Mouse (Mus musculus): ENCODE measurements at regions not wholly inside any gene's neighbourhood (a gene's known extent, or its start where the extent isn't known, plus 50 kb on each side); places are given as distances from the start of the nearest gene placed in this dataset.
"Not testable (repeated sequence)": the region's sequence is repeated elsewhere in the genome, so short reads cannot be mapped to it uniquely, and the experiment has no call there.

DNA sequence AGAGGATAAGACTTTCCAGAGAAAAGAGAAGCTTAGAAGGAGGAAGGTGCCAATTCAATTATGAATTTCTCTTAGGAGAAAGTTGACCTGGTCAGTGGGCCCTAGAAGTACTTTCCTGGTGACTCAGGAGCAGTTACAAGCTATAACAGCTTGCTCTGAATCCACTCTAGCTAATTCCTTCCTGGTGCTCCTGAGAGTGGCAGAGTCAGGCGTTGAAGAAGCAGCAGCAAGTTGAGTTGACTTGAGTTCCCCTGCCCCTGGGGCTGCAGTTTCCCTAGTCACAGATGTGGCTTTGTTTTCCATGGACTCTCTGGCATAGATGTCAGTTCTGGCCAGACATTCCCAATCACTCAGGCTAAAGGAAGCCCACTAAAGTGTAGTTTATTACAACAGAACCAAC is 85.9 kb downstream of the Osr1 start:
- no peak for DNase-seq

DNA sequence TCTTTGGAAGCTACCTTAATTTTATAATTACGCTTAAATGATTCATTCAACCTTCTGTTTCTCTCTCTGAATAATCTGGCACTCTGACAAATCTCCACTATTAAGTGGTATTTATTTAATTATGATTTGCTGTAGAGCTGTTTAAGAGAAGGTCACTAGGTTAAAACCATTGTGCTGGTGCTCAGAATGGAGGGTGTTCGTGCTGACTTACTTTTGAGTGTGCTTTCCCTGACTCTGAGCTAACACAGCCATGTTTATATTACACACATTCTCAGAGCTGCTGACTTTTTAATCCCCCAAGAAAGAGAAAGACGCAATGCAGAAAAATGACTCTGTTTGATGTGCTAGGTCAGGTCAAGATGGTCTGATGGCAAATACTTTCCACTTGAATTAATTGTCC is 86.4 kb downstream of the Osr1 start:
- DNase-seq, result no peak

DNA sequence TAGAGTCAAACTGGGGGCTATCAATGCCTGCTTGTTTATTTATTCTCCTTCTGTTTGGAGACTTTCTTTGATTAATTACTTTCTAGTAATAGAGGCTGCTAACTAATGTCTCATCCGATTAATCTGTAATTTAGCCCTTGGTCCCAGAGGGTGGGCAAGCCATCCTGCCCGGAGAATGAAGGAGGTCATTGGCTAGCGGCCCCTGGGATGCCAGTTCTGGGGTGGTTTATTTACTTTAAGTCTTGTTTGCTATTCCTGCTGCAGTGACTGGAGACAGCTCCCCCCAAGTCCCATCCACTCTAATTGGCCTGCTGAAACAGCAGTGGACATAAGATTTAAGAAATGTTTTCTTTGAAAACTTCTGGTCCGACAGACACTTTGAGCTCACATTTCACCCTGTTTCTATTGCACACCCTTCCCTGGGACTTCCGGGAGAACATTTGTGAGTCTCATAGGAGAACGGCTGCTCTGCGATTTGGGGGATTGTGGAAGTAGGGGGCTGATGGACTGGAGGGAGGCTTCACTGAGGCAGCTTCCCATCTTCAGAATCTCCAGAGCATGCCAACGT is 87.4 kb downstream of the Osr1 start:
- DNase-seq, result no peak

DNA sequence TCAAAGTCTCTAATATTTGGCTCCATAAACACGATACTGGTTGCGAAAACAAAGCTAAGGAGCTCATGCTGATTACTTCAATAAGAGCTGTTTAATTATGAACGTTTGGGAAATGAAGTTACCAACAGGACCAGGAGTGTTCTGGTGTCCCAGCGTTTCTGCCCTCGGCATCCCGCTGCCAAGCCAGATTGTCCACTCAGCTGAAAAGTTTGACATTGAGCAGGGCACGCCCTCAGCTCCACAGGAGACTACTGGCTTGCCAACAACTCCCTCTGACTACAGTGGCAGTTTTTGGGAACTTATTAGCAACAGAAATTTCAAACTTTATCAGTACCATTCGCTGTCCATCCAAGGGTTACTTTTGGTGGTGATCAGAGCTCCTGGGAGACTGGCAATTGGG is 87.9 kb downstream of the Osr1 start:
- peak; percentile 14 for DNase-seq

DNA sequence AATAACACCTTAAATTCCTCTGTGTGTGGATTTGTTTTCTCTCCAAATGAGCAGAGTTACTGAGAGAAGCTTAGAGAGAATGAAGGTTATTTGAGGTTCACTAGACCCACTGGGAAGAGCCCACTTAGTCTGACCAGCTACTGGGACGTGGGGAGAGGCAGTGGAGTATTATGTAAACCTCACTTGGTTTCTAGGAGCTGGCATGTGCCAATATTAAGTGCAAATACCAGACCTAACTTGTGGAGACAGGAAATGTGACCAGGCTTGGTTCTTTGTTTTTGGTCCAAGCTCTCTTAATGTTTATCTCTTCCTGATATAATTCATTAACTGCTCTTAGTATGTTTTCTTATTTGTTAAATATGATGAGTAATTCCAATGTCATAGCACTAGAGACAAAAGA is 90.4 kb downstream of the Osr1 start:
- no peak for DNase-seq

DNA sequence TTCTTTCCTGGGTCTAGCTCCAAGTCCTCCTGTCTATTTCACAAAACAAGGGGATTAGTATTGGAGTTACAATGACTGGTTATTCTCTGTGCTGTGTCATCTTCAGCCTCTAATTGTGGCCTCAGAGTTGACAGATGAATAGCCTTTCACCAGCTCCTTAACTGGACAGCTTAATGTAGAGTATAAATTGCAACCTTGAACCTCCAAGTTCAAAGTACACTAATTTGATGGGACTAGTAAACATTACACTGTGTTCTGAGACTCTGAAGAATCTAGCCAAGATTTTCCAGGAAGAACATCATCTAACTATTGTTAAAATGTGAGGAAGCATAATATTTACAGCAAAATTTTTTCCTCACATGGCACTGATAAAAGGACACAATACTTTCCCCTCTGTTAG is 118.9 kb downstream of the Osr1 start:
- DNase-seq, result no peak

DNA sequence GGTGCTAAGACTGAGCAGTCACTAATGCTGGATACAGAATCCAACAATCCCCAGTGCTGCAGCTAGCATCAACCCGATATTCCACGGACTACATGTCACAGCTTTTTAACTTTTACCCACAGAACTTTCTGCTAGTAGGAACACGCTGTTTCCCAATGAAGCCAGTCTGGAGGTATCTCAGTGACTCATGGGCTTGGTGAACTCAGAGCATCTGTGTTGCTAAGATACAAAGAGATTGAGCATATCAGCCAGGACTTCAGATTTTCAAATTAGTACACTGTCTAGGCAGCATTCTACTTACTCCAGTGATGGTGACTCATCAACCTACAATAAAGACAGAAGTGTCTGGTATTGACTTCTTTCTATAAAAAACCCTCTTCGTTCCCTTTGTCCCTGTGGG is 119.6 kb downstream of the Osr1 start:
- no peak for DNase-seq

DNA sequence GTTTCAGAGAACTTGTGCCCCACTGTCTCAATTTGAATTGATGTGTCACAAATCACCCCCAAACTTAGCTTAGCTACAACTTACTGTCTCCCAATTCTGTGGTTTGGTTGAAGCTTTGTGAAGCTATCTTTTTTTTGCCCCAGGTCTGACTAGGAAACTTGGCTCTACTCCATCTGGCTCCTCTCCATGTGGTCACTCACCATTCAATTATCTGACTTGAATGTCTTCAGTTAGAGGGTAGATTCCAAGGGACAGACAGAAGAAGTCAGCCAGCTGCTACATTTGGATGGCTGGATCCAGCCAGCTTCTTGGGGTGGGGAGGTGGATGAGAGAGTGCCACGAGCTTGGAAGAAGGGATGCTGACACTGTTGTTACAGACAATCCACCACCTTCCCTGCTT is 163.0 kb downstream of the Osr1 start:
- peak; percentile 13 for DNase-seq

DNA sequence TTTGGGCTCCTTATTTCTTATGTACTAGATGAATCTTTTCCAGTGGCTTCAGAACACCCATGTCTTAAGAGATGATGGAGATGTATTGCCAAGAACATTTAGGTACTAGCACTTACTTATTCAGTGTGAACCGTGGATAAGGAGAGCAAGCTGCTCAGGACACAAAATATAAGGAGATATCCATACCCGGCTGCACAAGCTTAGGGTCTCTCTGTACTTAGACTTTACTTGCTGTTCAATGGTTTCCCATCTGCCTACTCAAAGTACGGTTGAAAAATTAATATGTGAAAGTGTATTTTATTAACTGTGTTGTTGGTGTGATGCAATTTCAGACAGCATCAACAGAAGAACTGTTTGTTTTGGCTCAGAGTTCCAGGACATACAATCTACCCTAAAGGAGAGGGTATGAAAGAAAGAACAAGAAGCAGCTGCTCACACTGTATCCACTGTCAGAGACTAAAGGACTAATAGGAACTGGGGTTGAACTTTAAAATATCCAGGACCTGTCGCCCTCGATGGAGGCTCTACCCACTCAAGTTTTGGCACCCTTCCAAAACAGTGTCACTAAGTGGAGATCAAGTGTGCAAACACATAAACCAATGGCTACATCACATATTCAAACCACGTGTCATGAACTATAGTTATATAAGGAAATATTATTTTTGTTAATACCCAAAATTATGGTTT is 174.9 kb downstream of the Osr1 start:
- no peak for DNase-seq

DNA sequence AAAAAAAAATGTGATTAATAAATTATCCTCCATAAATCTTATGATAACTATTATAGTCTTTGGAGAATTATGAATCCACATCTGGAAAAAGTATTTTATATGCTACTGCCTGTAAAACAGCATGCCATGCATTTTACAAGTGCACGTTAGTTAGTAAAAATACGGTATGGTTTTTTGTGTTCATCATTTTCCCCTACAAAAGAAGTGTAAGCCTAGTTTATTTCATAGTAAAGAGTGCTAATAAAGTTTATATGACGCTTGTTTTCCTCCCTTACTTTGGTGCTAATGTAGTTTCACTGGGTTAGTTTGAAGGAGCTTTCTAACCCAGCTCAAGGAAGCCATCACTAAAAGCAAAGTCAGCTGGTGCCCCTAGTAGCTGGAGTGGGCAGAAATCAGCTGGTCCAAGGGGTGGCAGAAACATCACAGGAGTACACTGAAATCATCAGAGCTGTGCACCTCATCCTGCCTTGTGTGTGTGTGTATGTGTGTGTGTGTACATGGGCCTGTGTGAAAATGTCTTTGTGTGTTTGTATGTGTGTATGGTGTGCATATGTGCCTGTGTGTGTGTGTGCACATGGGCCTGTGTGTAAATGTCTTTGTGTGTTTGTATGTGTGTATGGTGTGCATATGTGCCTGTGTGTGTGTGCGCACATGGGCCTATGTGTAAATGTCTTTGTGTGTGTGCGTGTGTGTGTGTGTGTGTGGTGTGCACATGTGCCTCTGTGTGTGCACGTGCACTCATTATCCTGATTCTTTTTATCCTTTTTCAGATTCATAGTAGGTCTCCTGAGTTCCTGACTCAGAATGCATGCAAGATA is 181.6 kb downstream of the Osr1 start:
- no peak for DNase-seq

DNA sequence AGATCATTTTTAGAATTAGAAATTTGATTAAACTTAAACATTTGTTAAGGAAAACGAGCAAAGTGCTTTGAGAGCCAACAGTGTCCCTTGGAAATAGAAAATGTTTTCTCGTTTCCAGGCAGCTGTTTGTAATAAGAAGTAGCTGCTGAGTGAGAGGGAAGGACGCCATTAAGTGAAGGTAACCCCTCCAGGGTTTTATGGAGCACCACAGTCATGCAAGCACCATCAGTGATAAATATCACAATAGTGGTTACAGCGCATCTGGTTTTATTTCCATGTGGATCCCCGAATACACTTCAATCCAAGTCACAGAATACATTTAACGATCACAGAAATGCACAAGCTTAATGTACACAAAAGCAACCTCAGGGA is 182.1 kb downstream of the Osr1 start:
- DNase-seq, result no peak

DNA sequence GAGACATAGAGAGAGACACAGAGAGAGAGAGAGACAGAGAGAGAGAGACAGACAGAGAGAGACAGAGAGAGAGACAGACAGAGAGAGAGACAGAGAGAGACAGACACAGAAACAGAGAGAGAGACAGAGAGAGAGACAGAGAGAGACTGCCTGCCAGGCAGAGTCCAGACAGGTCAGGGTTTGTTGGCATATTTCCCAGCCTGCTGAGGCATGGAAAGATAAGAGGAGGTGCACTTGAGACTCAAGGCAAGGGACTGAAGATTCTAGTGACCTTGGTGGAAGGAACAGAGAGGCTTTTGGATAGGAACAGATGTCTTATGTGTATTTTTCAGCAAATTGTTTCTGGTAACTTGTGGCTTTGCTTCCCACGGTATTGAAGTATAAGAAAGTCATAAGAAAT is 186.5 kb downstream of the Osr1 start:
- DNase-seq, result peak; percentile 18

DNA sequence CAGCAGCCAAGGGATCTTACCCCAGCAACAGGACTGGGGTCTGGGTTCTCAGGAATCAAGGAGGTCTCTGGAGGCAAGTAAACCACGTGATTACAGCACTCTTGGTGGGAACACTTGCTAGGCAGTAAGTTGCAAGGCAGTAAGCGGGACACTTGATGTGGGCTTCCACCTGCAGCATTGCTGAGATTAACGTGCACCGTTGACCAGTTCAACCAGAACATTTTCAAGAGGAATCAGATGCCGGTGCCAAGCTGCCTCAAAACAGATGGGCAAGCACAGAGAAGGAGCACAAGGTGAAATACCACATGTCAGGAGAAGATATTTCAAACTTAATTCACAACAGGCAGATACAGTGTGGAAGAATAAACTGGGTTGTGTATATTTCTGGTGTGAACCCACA is 190.9 kb downstream of the Osr1 start:
- no peak for DNase-seq

DNA sequence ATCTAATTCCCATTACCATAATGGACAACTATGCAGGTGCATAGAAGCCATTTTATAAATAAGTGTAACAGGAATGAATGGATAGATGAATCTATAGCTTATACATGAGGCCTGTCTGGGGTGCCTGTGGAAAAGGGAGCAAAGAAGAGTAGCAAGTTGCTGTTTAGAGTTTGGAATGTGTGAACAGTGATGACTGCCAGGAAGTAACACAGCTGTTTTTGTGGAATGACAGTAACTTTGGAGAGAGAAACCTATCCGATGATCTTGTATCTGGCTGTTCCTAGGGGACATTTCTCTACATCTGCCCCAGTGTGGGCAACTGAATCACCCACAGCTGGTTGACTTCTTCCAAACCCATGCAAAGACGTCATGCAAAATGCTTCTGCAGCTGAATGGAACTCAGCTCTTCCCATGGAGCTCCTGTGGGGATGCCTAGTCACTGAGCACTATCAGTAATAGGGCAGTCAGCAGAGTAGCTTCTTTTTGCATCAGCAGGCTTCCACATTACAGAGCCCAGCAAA is 192.4 kb downstream of the Osr1 start:
- DNase-seq, result not testable (repeated sequence)

DNA sequence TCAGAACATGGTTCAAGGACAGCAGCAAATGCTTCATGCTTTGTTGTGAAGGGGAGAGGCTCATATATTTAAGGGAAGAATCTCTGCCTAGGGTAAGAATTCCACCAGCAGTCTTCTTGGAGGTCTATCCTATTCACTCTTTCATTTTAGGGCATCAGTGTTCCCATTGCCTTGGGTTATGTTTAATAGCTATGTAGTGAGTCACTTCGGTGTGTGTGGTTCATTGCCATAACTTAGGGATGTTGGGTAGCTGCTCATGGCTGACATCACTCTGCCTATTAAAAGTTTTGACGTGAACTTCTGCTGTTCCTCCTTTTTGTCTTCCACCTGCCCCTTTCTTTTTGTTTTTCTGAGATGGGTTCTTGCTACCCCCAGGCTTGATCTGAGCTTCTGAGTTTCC is 192.9 kb downstream of the Osr1 start:
- no peak for DNase-seq

DNA sequence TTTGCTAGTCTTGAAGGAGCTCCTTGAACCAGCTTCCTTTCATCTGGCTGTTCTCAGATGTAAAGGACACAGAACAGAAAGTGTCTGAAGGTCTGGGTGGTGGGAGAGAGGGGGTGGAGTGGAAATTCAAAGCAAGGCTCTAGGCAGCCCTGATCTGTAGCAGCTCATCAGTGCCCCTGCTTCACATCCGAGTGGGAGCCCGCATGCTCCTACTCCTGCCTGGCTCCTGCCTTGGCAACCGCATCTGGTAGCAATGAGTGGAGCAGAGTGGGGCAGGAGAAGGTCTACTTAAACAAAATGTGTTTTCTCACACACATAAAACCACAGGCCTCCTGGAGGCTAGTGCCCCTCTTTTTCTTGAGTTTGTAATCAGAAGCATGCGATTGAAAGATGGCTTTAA is 201.0 kb downstream of the Osr1 start:
- no peak for DNase-seq

DNA sequence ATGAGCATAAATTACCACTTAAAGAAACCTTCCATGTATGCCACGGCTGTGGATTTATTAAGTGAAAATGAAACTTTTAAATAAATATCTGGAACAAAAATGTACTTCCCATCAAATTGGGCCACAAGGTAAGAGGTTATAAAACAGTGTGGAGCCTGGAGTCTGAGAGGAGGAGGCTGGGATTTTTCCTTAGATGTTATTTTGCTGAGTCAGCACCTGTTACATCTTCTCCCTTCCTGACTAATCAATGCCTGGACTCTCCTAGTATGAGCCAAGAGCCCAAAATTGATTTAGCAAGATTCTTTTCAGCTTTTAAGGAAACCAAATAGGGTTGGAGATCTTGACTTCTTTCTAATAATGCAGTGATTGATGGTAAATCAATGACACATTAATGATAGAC is 203.0 kb downstream of the Osr1 start:
- no peak for DNase-seq

DNA sequence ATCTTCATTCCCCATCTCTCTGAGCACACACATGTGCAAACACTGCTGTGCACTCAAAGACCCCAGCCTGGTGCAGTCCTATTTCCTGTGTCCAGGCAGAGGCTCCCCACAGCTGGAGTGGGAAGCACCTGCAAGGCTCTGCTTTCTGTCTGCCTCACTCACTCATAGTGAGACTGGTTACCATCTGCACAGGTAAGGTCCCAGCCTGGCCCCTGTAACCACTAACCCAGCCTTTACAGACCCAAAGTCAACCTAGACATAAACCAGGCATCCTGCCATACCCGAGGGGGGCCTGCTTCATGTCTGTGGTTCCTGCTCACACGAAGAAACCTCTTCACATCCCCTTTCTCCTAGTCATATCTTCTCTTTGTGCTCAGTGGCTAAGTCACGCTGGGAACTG is 232.4 kb downstream of the Osr1 start:
- DNase-seq, result no peak

DNA sequence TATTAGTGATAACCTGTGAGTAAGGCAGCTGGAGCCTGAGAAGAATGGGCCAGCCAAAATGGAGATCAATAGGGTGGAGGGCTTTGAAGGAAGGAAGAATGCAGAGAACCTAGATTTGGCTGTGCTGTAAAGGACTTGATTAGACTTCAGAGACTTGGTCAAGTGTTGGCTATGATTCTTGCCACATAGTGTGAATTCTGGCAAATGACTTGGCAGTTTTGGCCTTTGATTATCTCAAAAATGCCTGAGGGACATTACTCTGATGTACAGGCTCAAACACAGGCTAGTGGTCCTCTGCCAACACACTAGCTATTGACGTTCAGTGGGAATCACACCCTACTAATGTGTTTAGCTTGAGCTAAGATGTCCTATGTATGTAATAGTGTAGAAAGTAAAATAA is 237.5 kb downstream of the Osr1 start:
- no peak for DNase-seq

DNA sequence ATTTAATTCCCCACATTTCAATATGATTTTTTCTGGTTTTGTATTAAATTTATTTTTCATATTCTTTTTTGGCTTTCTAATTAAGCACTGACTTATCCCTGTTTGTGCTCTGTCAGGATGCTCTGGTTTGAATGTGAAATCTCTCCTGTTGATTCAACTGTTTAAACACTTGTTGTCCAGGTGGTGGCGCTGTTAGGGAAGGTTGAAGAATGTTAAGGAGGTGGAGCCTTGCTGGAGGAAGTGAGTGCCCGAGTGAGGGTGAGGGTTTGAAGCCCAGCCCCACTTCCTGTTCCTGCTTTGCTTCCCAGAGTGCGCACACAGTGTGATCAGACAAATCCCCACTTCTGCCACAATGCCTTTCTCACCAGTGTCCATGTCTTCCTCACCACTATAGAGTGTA is 263.4 kb downstream of the Osr1 start:
- peak; percentile 23 for DNase-seq

DNA sequence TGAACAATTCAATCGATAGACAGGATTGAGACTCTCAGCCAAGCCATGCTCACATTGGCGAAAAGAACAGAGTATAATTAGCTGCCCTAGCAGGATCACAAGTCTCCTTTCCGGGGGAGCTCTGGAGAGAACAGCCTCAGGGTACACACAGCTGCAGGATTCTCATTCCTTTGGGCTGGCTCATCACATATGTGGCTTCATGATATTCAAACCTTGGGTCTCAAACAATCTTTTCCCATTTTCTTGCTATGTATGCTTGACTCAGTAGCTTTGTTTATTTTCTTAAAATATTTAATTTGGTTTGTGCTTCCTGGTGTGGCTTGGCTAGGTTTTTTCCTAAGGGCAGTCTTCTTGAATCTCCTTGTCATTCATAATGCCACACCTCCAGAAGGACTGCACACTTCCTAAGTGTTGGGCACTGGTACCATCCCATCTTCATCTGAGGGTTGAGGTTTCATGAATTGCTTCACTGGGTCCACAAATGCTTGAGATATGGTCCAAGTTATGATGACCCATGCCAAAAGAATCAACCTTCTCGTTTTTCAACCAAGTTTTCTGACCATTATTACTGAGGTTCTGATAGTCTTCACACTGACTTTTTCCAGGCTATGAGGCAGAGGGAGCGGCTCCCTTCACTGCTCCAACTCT is 269.4 kb downstream of the Osr1 start:
- DNase-seq, result no peak

DNA sequence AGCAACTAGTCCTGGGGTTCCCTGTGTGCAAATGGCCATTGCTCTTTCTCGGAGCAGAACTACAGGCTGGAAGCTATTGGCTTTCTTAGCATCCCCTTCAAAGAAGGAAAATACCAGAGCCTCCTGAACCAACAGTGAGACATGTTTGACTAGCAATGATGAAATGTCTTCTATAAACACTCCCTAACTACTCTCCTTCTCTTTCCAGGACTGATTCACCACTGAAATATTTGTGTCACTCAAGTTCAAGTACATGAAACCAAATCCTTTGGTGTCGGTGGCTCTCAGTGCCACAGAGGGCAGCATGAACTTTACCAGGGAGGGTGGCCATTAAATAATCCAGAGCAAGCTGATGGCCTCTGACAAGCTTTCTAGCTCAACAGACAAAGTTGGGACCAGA is 270.0 kb downstream of the Osr1 start:
- no peak for DNase-seq

DNA sequence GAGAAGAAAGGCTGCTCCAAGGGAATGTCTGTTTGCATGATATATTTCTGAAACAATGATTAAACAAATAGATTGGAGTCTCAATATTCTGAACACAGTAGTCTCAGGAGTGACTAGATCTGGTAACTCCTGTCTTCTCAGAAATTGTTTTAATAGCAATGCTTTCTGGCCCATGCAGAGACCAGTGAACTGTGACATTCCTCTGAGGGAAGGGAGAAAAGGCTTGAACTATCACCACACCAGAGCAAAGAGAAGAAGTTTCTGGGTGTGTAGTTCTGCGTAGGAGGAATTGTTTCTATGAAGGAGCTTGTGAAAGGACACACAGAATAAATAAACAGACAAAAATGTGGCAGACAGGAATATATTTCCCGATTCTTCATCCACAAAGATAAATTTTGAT is 277.1 kb downstream of the Osr1 start:
- DNase-seq, result no peak

Data from adrenal gland, postnatal 14 days (tissue).